Mouse (Mus musculus): ENCODE results near the gene Aebp2. TPM values are rescaled to one million over a fixed set of nuclear protein-coding genes. Genes with fewer than 3 reads are reported as not detected.
"Not testable (repeated sequence)": the region's sequence is repeated elsewhere in the genome, so short reads cannot be mapped to it uniquely, and the experiment has no call there.

Aebp2 gene
- total RNA-seq, 2 experiments from 2014 or later, result 45.9 to 47.1 TPM

DNA sequence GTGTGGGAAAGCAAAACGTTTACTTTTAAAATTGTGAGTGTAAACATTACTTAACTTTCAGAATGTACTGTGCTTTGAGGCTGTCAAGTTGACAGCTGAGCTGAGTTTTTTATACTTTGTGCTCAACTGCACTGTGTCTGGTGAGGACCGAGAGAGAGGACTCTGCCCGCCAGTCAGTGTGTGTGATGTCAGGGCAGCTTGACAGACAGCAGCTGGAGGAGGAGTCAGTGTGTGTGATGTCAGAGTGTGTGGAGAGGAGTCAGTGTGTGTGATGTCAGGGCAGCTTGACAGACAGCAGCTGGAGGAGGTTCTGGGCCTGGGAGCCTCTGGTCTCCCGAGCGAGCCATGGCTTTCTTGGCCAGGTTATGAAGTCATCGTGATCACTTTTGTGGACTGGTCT is 24.4 kb downstream of the Aebp2 start:
- DNase-seq (ENCODE audit: low spot score in 2 of 2), result no peak

DNA sequence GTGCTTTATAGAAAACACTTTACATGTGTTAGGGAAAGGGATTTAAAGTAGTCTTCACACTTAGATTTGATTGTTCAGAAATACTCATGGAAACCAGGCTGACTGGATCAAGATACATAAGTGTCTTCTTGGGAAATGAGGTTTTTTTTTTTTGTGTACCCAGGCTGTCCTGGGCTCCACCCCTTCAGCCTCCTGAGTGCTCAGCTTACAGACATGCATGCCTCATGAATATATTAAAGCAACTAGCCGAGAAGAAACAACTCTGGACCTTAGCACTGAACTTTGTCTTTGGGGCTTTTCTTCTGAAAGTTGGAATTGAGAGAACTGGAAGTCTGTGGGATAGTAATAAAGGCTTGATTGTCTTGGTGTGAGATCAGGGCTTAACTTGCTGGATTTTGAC is 27.3 kb downstream of the Aebp2 start:
- DNase-seq (ENCODE audit: low spot score in 2 of 2), result no peak

DNA sequence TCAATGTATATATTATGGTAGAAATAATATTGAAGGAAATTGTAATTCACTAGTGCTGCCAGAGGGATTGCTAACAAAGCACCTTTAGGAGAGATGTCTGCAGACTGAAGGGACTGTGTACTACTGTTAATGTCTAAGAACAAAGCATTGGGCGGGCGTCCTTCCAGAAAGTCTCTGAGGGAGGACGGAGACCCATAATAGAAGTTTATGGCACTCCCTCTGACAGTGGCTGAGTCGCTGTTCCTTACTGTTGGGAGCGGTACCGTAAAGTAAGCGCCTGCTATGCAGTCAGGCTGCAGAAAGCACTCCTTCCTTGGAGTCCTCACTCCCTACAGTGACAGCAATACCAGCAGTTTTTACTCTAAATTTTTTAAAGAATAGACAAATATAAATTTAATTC is 29.5 kb downstream of the Aebp2 start:
- DNase-seq (ENCODE audit: low spot score in 2 of 2), result no peak

DNA sequence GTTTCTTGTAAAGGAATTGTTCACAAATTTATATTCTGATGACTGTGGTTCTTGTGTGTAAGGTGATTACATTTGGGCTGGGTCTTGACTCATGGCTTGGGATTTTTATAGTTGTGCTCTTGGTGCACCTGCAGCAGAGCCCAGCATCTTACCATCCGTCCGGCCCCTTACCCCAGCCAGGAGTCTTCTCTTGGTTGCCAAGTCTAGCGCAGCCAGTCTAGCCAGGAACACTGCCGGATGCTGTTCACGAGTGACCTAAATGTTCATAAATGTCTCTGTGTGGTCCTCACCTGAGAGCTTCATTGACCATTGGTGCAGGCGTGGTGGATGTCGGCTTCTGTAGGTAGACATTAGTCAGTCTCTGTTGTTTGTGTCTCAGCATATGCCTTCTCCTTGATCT is 33.0 kb downstream of the Aebp2 start:
- DNase-seq (ENCODE audit: low spot score in 2 of 2), result no peak

DNA sequence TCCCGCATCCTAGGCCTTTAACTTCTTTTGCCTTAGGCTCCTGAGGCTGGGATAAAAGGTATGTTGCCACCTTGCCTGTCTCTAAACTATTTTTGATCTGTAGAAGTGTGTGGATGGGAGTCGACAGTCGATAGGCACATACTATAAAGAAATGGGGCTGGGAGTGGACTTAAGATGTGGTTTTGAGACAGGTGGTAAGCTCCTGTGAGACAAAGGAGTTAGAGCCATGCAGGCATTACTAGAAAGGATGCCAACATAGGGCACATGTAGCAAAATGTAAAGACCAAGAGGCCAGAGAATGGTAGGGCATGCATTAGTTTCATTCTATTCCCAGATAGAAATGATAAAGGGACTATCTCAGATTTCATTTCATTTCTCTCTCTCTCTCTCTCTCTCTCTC is 34.5 kb downstream of the Aebp2 start:
- DNase-seq (ENCODE audit: low spot score in 2 of 2), result no peak

DNA sequence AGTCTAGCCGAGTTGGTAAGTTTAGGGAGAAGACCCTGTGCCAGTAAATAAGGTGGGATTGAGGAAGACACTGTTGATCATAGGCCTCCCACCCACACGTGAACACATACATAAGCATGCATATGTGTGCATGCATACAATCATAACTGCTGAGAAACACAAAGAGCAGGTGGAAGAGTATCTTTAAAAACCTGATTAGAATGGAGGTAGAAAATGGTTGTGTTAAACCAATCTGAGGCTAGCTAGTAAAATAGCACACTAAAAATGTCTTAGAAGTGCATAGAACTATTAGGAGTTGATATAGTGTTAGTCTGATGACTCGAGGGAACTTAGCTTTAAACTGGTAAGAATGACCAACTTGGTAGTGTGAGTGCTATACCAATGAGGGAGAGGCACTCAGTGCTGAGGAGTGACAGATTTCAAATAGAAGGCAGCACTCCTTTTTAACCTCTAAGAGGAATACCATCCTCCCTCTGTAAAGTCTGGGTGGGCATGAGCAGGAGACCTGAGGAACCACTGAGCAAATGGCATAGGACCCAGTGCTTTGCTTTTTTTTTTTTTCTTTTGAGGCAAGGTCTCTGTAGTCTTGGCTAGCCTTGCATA is 35.6 kb downstream of the Aebp2 start:
- no peak for DNase-seq (ENCODE audit: low spot score in 2 of 2)

DNA sequence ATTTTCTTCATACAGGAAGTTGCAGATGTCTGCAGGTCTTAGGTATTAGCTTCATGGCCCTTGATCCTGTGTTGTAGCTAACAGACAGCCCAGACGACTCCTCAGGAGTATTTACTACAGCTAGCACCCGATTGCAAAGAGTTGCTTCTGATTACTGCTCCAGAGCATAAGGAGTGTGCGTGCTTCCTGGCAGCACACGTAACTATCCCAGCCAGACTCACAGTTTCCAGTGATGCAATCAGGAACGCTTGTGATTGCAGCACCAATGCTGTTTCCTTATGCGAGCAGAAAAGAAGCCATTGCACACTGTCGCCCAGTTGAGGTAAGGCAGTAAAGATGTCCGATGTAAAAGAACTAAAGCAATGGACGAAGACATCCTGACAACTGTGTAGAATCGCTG is 38.6 kb downstream of the Aebp2 start:
- DNase-seq (ENCODE audit: low spot score in 2 of 2), result no peak

DNA sequence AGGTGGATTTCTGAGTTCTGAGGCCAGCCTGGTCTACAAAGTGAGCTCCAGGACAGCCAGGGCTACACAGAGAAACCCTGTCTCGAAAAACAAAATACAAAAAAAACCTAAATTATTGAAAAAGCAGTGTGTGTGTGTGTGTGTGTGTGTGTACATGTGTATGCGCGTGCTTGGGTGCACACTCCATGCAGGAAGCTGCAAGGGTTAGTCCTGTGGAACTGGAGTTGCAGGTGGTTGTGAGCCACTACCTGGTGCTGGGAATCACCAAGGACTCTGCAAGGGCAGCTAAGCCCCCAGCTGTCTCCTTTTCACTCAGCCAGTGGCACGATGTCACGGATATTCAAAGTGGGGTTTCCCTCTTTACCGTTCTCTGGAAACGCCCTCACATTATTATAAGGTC is 39.3 kb downstream of the Aebp2 start:
- DNase-seq (ENCODE audit: low spot score in 2 of 2), result no peak

DNA sequence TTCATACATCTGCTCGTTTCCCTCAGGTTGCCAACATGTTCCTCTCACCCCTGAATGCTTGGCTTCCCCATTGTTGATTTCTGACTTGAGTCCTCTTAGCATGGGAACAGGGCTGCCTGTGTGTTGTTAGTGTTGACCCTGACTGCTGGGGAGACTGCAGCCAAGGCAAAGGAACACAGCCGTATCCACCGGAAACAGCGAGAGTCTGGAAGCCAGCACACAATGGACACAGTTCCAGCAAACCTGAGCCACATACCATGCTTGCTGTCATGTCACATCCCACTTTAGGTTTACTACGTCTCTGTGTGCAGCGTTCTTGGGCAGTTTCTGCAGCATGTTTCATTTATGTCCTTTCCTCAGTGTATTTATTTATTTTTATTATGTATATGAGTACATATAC is 39.8 kb downstream of the Aebp2 start:
- DNase-seq (ENCODE audit: low spot score in 2 of 2), result no peak

DNA sequence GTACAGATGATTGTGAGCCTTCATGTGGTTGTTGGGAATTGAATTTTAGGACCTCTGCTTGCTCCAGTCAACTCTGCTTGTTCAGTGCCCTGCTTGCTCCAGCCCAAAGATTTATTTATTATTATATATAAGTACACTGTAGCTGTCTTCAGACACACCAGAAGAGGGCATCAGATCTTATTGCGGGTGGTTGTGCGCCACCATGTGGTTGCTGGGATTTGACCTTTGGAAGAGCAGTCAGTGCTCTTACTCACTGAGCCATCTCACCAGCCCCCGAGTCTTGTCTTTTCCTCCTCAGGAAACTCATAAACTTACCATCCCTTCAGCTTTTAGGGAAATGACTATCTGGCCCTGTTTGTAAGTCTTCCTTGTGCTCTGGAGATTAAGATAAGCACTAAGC is 40.2 kb downstream of the Aebp2 start:
- DNase-seq (ENCODE audit: low spot score in 2 of 2), result not testable (repeated sequence)

DNA sequence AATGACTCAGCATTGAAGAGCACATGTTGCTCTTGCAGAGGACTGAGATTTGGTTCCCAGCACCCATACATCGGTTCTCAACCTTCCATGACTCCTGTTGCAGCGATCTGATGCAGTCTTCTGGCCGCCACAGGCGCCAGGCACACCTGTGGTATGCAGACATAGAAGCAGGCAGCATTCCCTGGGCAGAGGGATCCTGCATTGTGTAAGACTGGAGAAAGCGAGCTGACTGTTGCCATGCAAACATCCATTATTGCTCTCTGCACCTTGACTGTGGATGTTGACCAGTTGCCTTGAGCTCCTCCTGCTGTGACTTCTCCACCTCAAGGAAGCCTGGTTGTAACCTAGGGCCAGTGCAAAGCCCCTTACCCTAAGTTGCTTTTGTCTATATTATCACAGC is 42.1 kb downstream of the Aebp2 start:
- no peak for DNase-seq (ENCODE audit: low spot score in 2 of 2)

DNA sequence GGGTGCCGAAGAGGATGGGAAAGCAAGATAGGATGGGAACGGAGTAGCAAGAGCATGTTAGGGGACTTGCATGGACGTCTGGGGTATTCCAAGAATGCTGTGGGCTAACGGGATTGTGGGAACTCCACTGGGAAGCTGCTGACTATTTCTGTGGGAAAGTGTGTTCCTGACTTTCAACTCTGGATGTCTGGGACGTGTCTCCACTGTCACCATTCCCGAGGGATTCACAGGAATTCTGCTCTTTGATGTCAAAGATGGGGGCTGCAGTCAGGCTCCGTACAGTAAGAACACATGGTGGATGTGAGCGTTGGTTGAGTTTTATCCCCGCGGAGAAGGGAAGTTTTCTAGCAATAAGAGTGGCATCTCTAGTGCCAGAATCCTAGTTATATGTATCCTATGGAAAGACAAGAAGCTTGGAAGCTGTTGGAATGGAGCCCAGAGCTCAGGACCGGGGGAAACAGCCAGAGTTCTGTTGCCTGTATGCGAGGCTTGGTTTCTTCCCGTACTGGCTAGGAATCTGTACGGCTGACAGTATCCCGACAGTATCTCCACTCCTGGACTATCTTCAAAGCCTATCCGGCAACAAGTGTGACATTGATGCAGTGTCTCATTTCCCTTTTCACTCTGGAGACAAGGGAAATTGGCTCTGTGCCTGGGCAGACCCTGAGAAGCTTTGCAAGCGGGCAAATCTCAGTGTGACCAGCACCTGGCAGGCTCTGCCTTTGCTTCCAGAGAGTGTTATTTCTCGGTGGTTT is 44.2 kb downstream of the Aebp2 start:
- DNase-seq (ENCODE audit: low spot score in 2 of 2), result peak; percentile 39 to 53

DNA sequence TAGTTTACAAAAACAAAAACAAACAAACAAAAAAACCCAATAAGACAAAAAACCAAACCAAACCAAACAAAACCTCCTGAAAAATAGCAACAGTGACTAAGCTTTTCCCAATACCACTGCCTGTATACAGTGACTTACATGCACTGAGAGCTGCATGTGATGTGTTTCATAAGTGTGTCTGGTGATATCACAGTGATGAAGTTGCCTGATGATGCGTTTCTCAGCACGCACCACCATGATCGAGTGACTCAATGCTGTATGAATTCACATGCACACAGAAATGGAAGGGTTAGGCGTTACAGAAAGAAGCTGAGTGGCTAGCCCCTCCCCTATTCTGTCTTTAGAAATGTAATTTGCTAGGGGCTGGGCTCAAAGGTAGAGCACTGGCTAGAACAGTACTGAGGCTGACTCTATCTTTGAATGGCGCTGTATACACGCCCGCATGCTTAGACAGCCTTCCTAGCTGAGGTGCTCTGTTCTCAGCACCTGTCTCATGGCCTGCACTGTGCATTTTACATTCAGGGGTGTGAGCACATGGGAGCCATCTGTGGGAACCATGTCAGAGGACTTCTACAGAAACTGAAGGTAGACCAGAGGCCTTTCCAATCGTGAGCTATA is 44.9 kb downstream of the Aebp2 start:
- no peak for DNase-seq (ENCODE audit: low spot score in 2 of 2)

DNA sequence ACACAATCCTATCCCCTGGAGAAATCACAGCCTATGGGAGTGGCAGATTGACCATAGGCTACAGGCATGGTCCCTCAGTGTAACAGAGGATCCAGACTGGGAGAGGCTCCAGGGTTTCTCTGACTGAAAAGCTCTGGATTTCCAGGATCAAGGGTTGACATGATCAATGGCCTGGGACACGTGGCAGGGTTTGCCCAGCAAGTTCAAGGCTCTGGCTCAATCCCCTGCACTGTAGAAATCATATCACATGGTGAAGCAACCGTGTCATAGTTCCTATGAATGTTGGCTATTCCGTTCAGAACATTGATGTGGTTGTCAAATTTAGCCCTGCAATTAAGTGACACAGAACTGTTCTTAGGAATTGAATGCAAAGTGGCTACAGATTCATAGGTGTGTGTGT is 52.0 kb downstream of the Aebp2 start:
- DNase-seq (ENCODE audit: low spot score in 2 of 2), result no peak

DNA sequence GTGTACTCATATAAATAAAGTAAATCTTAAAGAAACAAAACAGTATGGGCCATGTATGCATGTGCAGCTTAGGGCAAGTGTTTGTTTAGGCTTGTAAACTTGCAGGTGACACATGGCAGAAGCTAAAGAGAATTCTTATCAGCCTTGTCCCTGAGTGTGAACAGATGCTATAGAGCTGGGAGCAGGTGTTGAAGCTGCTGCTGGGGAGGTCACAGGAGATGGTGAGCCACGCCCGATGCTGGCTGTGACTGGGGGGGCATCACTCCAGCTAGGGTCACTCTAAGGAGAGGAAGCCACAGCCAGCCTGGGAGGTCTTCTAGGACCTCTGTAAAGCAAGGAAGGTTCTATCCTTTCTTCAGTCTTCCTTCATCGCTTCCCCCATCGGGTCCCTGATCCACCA is 53.6 kb downstream of the Aebp2 start:
- no peak for DNase-seq (ENCODE audit: low spot score in 2 of 2)

DNA sequence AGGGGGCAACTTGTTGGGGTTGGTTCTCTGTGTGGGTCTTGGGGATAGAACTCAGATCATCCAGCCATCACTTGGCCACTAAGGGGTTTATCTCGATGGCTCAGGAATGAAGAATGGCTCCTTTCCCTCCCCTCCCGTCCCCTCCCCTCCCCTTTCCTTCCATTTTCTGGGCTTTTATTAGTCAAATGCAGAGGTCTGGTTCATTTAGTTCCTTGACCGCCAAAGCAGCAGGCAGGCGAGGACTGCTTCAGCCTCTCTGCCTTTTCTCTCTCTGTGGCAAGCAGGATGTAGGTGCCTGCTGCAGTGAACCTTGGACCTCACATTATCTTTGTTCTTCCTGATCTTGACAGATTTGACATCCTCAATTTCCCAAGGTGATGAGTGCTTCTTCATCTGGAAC is 54.6 kb downstream of the Aebp2 start:
- DNase-seq (ENCODE audit: low spot score in 2 of 2), result no peak

DNA sequence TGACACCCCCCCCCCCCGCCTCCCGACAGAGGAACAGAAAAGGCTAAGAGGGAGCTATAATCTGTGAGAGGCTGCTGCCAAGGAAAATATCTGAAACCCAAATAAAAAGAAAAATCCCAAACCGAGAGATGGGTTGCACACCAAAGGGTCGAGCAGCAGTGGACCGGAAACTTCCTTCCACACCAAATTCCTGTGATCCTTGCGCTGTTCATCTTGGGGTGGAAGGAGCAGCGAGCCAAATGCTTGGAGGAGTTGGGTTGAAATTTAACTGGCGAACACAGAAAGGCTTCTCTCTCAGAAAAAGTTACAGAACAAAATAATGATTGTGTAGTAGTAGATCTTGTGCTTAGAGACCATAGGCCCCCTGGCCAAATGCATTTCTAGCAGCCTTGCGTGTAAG is 55.5 kb downstream of the Aebp2 start:
- no peak for DNase-seq (ENCODE audit: low spot score in 2 of 2)

DNA sequence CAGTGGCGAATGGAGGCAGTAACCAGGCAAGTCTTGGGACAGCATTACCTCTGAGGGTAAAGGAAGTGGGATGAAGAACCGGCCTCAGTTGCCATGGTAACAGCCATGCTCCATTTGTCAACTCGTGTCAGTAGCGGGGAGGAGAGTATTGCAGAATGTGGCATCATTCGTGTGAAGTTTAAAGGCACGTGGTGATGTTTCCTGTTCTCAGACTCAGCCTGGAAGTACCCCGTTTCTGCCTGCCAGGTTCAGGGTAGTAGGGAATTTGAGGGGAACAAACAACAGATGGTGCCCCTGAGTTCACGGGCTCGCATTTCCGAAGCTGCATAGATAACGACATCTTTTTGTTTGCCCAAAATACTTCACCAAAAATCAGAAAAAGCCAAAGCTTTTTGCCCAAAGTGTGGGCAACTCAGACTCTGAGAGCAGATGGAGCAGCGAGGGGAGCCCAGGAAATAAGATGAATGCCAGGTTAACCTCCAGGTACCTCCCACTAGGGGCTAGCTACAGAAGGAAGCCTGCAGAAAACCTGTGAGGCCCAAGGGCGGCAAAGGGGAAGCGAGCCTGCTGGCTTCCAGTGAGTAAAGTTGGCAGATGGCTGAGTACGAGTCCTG is 56.3 kb downstream of the Aebp2 start:
- peak in 1 of 2 experiments; percentile 48 for DNase-seq (ENCODE audit: low spot score in 2 of 2)

DNA sequence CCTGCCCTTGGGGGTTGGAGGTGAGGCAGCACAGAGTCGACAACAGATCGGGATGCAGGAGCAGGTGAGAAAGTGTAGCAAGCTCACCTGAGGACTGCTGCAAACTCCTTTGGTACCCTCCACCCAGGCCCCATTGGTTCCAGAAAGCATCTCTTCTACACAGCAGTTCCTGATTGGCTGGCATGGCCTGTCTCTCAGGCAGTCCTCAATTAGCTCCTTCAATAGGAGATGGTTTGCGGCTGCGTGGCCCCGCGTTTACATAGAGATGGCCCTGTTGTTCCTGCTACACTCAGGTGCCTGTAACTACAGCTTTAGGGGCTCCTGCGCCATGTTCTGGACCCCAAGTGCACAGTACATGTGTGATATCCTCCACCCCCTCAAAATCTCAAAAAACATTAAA is 58.2 kb downstream of the Aebp2 start:
- DNase-seq (ENCODE audit: low spot score in 2 of 2), result no peak

DNA sequence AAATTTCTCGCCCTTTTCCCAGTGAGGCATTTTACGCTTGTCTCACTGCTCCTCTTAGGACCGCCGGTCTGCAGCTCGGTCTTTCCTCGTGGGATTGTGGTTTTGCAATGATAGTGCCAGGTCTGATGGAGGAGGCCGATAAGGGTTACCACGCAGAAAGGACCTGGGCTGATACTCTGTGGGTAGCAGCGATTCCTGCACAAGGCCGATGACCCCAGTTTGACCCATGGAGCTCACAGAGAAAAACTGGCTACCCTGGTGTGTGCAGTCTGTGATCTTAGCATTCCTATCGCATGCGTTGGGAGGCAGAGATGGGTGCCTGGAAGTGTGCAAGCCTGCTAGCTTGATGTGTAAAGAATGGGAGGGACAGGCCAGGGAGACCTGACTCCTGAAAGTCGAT is 60.4 kb downstream of the Aebp2 start:
- DNase-seq (ENCODE audit: low spot score in 2 of 2), result no peak

DNA sequence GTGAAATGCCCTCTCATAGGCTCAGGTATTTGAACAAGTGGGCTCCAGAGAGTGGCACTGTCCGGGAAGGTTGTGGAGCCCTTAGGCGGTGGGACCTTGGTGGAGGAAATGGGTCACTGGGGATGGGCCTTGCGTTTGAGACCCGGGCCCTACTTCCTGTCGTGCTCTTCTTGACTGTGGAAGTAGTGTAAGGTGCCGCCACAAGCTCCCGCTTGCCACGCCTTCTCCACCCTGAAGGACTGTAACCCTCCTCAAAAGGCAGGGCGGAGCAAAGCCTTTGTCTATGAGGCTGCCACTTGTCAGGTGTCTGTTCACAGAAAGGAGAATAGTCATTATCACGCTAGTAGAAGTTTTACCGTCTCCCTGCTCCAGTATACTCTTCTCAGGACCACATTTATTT is 61.9 kb downstream of the Aebp2 start:
- DNase-seq (ENCODE audit: low spot score in 2 of 2), result no peak

DNA sequence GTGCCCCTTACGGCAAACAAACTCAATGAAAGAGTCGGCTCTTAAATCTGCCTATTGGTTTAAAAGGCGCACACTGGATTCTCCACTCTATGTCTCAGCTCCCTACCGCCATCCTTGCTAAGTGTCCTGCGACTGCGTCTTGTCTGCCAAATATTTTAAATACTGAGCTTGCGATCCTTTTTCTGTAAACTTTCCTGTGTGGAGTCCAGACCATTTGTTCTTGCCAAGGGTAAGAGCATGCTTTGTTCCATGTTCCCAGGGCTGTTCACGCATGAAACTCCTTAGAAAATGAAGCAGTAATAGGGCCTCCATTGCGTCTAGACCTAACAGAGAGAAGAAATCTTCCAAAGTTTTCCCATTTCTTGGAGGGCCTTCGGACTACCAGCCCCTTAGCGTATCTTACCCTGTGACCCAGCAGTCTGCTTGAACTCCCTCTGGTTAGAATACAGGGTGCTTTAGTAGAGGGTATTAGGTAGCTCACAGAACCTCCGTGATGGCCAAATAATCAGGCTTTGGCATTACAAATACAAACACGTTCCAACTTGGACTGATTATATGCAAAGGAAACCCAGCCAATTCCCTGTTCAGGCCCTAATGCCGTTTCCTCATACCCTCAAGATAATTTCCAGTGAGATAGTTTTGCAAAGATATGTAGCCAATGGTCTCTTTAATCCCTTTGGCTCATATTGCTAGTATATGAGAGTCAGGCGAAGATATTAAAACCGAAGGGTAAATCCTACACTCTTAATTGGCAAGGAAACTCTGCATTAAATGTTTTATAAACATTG is 67.3 kb downstream of the Aebp2 start:
- no peak for DNase-seq (ENCODE audit: low spot score in 2 of 2)

All from layer of hippocampus, postnatal 10 days (tissue).